Mouse (Mus musculus) liver, embryonic 14.5 days (tissue): ENCODE measurements around the gene Gprasp2.
"Not testable (repeated sequence)": the region's sequence is repeated elsewhere in the genome, so short reads cannot be mapped to it uniquely, and the experiment has no call there.

Experiments used
- CTCF ChIP-seq: IDR thresholded peaks from 2 replicates; pipeline ENCODE4 v1.5.1; 2016; ENCODE audit warnings: antibody characterized with exemption, low read depth, control low read depth
- EP300 ChIP-seq: IDR thresholded peaks from 2 replicates; pipeline ENCODE4 v1.6.1; 2016; ENCODE audit warnings: antibody characterized with exemption, low read depth

- not testable (repeated sequence) for TF ChIP-seq CTCF, EP300
These were observed 2.9 kb upstream of the Gprasp2 start for GRCm38 (mm10) chrX:135835896-135836295.
